Mouse (Mus musculus): ENCODE data around the gene Txn1. TPM values are rescaled to one million over a fixed set of nuclear protein-coding genes. Genes with fewer than 3 reads are reported as not detected.
A peak's percentile ranks its signal among the peaks of the same experiment; 100 is the strongest.

Gene Txn1
- polyA plus RNA-seq, 1 experiment = 417 TPM

DNA sequence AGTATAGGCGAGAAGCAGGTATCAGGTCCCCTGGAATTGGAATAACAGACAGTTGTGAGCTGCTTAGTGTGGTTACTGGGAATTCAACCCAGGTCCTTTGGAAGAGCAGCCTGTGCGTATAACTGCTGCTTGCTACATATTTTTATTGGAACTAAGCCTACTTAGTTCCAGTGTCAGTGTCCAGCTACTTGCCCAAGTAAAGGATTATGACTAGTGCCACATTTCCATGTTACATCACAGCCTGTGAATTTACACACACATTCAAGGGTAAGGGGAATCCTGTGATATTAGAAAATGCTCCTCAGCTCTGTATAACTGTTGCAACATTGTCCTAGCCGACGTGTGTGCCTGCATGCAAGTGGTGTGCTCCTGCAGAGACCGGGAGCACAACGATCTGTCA lies 18.9 kb downstream of the Txn1 start:
- Histone ChIP-seq H3K9me3 (replicated peaks; ENCODE audit: control insufficient read depth, insufficient read depth, low read length, poor library complexity, severe bottlenecking) (no peaks in the 10 kb centered on the region), H3K27me3 (ENCODE audit: control insufficient read depth, insufficient read depth, low read length, poor library complexity, severe bottlenecking) (no peaks in the 10 kb centered on the region), H3K27ac (ENCODE audit: insufficient read depth, low read length) (no peak overlapping the region), H3K4me3 (ENCODE audit: low read depth, low read length) (no peak overlapping the region), H3K4me1 (ENCODE audit: control insufficient read depth, insufficient read depth, low read length) (no peaks in the 10 kb centered on the region), H3K9ac (ENCODE audit: low read depth, poor library complexity, severe bottlenecking) (no peak overlapping the region), H3K36me3 (ENCODE audit: control insufficient read depth, insufficient read depth, low read length, poor library complexity, severe bottlenecking) (no peaks in the 10 kb centered on the region)
- TF ChIP-seq POLR2A (IDR thresholded peaks at IDR 0.05; ENCODE audit: insufficient read depth, low read length) = no peak
- no peak for TF ChIP-seq EP300 (IDR thresholded peaks at IDR 0.05; ENCODE audit: insufficient read depth, low read depth, low read length)
- no peak for TF ChIP-seq CTCF (IDR thresholded peaks at IDR 0.05; ENCODE audit: low read depth, low read length)

DNA sequence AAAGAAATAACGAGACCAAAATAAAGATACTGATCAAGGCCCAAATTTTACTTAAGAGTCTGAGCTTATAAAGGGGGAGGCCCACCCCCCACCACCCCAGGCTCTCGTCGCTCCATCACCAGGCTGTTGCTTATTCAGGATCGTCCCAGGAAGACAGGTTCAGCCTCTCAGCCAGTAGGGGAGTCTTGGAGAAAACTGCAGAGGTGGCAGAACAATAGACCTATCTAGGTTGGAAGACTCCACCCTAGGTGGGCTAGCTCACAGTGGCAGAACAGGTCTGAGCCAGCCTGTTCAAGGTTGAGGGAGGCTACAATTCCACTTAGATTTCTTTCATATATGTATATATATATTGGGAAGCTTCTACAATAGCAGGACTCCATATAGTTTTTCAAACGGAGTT lies 22.0 kb downstream of the Txn1 start:
- H3K27me3 ChIP-seq (ENCODE audit: control insufficient read depth, insufficient read depth, low read length, poor library complexity, severe bottlenecking) = no peaks in the 10 kb centered on the region
- H3K27ac ChIP-seq (ENCODE audit: insufficient read depth, low read length) = no peak overlapping the region
- no peaks in the 10 kb centered on the region for H3K9me3 ChIP-seq (replicated peaks; ENCODE audit: control insufficient read depth, insufficient read depth, low read length, poor library complexity, severe bottlenecking)
- no peaks in the 10 kb centered on the region for H3K36me3 ChIP-seq (ENCODE audit: control insufficient read depth, insufficient read depth, low read length, poor library complexity, severe bottlenecking)
- H3K9ac ChIP-seq (ENCODE audit: low read depth, poor library complexity, severe bottlenecking) = no peak overlapping the region
- TF ChIP-seq POLR2A (IDR thresholded peaks at IDR 0.05; ENCODE audit: insufficient read depth, low read length) (no peak), EP300 (IDR thresholded peaks at IDR 0.05; ENCODE audit: insufficient read depth, low read depth, low read length) (0 out of 2 replicates have a peak, but pooled peaks have one; percentile 28), CTCF (IDR thresholded peaks at IDR 0.05; ENCODE audit: low read depth, low read length) (no peak)
- no peaks in the 10 kb centered on the region for H3K4me1 ChIP-seq (ENCODE audit: control insufficient read depth, insufficient read depth, low read length)
- no peak overlapping the region for H3K4me3 ChIP-seq (ENCODE audit: low read depth, low read length)

DNA sequence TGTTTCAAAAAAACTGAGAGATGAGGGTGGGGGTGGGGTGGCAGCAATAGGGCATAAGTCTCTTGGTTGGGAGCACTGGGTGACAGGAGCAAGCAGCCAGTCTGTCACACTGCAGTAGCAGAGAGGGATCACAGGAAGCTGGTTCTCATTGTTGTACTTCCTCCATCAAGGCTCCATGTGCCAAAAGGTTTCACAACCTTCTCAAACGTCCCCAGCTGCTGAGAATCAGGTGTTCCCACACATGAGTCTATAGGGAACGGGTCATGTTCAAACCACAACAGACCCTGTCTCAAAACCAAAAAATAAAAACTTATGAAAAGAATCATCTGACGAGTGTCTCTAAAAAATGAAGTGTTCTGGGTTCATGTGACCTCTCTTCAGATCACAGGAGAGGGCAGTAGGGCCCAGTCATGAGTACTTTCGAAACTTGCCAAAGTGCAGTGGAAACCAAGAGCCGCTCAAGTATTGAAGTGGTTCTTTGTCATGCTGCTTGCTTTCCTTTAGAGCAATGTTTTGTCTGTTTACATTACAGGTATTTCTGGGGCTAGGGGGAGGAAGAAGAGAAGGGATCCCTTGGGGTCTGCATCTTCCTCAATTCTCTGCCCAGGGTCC lies 25.5 kb downstream of the Txn1 start:
- TF ChIP-seq POLR2A (IDR thresholded peaks at IDR 0.05; ENCODE audit: insufficient read depth, low read length) (no peak), CTCF (IDR thresholded peaks at IDR 0.05; ENCODE audit: low read depth, low read length) (no peak), EP300 (IDR thresholded peaks at IDR 0.05; ENCODE audit: insufficient read depth, low read depth, low read length) (no peak)
- Histone ChIP-seq H3K27ac (ENCODE audit: insufficient read depth, low read length) (no peak overlapping the region), H3K36me3 (ENCODE audit: control insufficient read depth, insufficient read depth, low read length, poor library complexity, severe bottlenecking) (no peaks in the 10 kb centered on the region)

DNA sequence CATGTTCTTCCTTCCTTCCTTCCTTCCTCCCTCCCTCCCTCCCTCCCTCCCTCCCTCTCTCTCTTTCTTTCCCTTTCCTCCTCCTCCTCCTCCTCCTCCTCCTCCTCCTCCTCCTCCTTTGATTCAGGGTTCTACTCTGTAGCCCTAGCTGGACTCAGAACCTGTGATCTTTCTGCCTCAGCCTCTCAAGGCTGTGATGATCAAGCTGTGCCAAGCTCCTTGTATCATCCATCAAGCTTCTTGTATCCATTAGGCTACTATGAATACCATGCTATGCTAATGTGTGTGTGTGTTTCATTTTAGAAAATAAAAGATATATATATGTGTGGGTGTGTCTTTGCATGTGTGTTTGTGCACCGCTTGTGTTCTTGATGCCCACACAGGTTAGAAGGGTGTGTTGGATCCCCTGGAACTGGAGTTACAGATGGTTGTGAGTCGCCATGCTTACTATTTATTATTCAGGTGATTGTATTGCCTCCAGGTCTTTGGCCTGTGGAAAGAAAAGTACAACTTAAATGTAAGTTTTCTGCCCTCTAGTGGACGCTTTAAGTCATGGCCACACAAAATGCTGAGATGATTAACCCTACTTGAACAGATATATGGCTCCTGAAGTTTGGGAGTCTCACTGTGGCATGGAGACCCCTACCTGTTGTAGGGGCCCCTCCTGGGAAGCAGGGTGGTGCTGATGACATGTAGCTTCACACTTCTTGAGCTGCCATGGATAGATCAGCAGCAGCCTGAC lies 28.6 kb downstream of the Txn1 start:
- Histone ChIP-seq H3K9me3 (replicated peaks; ENCODE audit: control insufficient read depth, insufficient read depth, low read length, poor library complexity, severe bottlenecking) (no peaks in the 10 kb centered on the region), H3K27ac (ENCODE audit: insufficient read depth, low read length) (no peak overlapping the region), H3K4me3 (ENCODE audit: low read depth, low read length) (no peak overlapping the region), H3K27me3 (ENCODE audit: control insufficient read depth, insufficient read depth, low read length, poor library complexity, severe bottlenecking) (no peaks in the 10 kb centered on the region), H3K36me3 (ENCODE audit: control insufficient read depth, insufficient read depth, low read length, poor library complexity, severe bottlenecking) (no peaks in the 10 kb centered on the region), H3K9ac (ENCODE audit: low read depth, poor library complexity, severe bottlenecking) (no peak overlapping the region), H3K4me1 (ENCODE audit: control insufficient read depth, insufficient read depth, low read length) (peaks cover 2% of the 10 kb centered on the region)
- TF ChIP-seq EP300 (IDR thresholded peaks at IDR 0.05; ENCODE audit: insufficient read depth, low read depth, low read length) (no peak), CTCF (IDR thresholded peaks at IDR 0.05; ENCODE audit: low read depth, low read length) (no peak), POLR2A (IDR thresholded peaks at IDR 0.05; ENCODE audit: insufficient read depth, low read length) (no peak)

More for the DNA sequence above, 25.5 kb downstream of the Txn1 start:
- no peaks in the 10 kb centered on the region for H3K27me3 ChIP-seq (ENCODE audit: control insufficient read depth, insufficient read depth, low read length, poor library complexity, severe bottlenecking)
- no peaks in the 10 kb centered on the region for H3K4me1 ChIP-seq (ENCODE audit: control insufficient read depth, insufficient read depth, low read length)
- H3K4me3 ChIP-seq (ENCODE audit: low read depth, low read length) = no peak overlapping the region
- H3K9ac ChIP-seq (ENCODE audit: low read depth, poor library complexity, severe bottlenecking) = no peak overlapping the region
- no peaks in the 10 kb centered on the region for H3K9me3 ChIP-seq (replicated peaks; ENCODE audit: control insufficient read depth, insufficient read depth, low read length, poor library complexity, severe bottlenecking)

DNA sequence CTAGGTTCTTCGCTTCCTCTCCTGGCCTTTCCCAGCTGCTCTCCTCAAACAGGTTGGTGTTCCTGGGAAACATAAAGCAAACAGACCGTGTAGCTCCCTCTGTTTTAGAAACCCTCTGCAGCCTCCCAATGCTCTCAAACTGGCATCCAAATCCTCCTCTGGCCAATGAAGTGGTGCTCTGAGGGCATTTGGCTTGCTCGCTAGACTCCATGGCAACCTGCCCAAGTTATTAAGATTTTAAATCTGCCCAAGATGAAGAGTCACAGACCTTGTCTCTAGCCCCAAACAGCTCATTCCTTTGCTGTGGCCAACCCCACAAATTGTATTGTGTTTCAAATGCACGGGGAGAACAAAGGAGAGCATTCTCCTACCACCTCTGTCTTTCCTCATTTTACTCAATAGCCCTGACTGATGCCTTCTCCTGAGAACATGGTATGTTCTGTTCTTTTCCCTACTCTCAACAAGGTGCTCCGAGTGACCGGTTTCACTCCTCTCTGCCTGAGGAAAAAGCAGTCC lies 31.6 kb downstream of the Txn1 start:
- no peak overlapping the region for H3K9ac ChIP-seq (ENCODE audit: low read depth, poor library complexity, severe bottlenecking)
- H3K9me3 ChIP-seq (replicated peaks; ENCODE audit: control insufficient read depth, insufficient read depth, low read length, poor library complexity, severe bottlenecking) = no peaks in the 10 kb centered on the region
- H3K27ac ChIP-seq (ENCODE audit: insufficient read depth, low read length) = no peak overlapping the region
- H3K4me3 ChIP-seq (ENCODE audit: low read depth, low read length) = no peak overlapping the region
- no peaks in the 10 kb centered on the region for H3K27me3 ChIP-seq (ENCODE audit: control insufficient read depth, insufficient read depth, low read length, poor library complexity, severe bottlenecking)
- no peaks in the 10 kb centered on the region for H3K36me3 ChIP-seq (ENCODE audit: control insufficient read depth, insufficient read depth, low read length, poor library complexity, severe bottlenecking)
- TF ChIP-seq CTCF (IDR thresholded peaks at IDR 0.05; ENCODE audit: low read depth, low read length) (no peak), POLR2A (IDR thresholded peaks at IDR 0.05; ENCODE audit: insufficient read depth, low read length) (no peak), EP300 (IDR thresholded peaks at IDR 0.05; ENCODE audit: insufficient read depth, low read depth, low read length) (no peak)
- peaks cover 5% of the 10 kb centered on the region for H3K4me1 ChIP-seq (ENCODE audit: control insufficient read depth, insufficient read depth, low read length)

DNA sequence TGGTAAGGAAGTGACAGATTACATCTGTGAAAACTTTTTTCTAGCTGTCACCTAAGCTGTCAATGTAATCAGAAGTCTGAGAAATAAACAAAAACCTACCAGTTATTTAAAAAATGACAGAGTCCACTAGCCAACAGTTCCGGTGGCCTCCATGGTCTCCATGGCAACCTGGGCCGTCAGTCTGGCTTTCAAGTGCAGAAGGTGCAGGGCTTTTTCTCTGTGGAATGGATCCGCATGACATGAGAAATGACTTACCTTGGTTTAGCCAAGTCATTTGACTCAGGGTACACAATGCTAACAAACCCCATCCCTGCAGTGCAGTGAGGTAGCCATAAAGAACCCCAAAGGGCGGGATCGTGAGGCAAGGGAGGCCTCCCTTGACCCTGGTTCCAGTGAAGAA lies 34.0 kb downstream of the Txn1 start:
- no peaks in the 10 kb centered on the region for H3K36me3 ChIP-seq (ENCODE audit: control insufficient read depth, insufficient read depth, low read length, poor library complexity, severe bottlenecking)
- TF ChIP-seq CTCF (IDR thresholded peaks at IDR 0.05; ENCODE audit: low read depth, low read length) (no peak), POLR2A (IDR thresholded peaks at IDR 0.05; ENCODE audit: insufficient read depth, low read length) (no peak), EP300 (IDR thresholded peaks at IDR 0.05; ENCODE audit: insufficient read depth, low read depth, low read length) (no peak)

More for the DNA sequence above, 34.0 kb downstream of the Txn1 start:
- Histone ChIP-seq H3K27ac (ENCODE audit: insufficient read depth, low read length) (no peak overlapping the region), H3K27me3 (ENCODE audit: control insufficient read depth, insufficient read depth, low read length, poor library complexity, severe bottlenecking) (no peaks in the 10 kb centered on the region), H3K9ac (ENCODE audit: low read depth, poor library complexity, severe bottlenecking) (no peak overlapping the region), H3K9me3 (replicated peaks; ENCODE audit: control insufficient read depth, insufficient read depth, low read length, poor library complexity, severe bottlenecking) (no peaks in the 10 kb centered on the region), H3K4me3 (ENCODE audit: low read depth, low read length) (no peak overlapping the region), H3K4me1 (ENCODE audit: control insufficient read depth, insufficient read depth, low read length) (peaks cover 5% of the 10 kb centered on the region)
